Mouse (Mus musculus): ENCODE measurements around the gene Tm7sf2. TPM values are rescaled to one million over a fixed set of nuclear protein-coding genes. Genes with fewer than 3 reads are reported as not detected.
A peak's percentile ranks its signal among the peaks of the same experiment; 100 is the strongest.

Tm7sf2 gene
- total and polyA plus RNA-seq, 3 experiments = 15.0 to 24.0 (median 17.2) TPM

DNA sequence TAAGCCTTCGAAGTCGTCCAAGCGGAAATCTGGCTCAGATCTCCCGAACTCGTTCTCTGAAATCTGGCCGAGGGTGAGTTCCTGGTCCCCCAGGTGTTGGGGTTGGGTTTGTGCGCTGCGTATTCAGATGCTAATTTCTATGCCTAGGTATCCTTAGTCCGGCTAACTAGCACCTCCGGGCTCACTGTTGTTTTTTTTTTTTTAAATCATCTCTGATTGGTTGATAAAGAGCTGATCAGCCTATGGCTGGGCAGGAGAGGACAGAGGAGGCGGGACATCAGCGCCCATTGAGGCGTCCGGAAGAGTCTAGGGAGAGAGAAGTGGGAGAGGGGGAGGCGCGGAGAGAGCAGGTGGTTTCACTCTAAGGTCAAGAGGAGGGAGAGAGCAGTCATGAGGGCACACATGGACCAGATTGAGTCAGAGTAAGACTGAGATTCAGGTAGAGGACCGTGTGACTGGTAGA, 17.3 kb upstream of the Tm7sf2 start:
- ATAC-seq (ENCODE audit: extremely low read depth, insufficient number of reproducible peaks, low FRiP score, poor library complexity, severe bottlenecking) = peak; percentile 87
- Histone ChIP-seq H3K9me3 (replicated peaks) (no peaks in the 10 kb centered on the region), H3K4me1 (ENCODE audit: insufficient read depth, low read depth, low read length) (peaks cover 68% of the 10 kb centered on the region), H3K27me3 (ENCODE audit: insufficient read depth, low read length) (no peaks in the 10 kb centered on the region), H3K36me3 (replicated peaks) (peaks cover 85% of the 10 kb centered on the region), H3K4me3 (ENCODE audit: low read depth, low read length) (peak overlapping the region; percentile 93)
- peak; percentile 93 for DNase-seq (ENCODE audit: low spot score)
- TF ChIP-seq POLR2AphosphoS5 (IDR thresholded peaks at IDR 0.05; ENCODE audit: insufficient replicate concordance, low read depth, low read length) = no peak
- TF ChIP-seq TAL1 (conservative IDR thresholded peaks at IDR 0.05; ENCODE audit: low read depth, low read length) = no peak
- TF ChIP-seq GATA2 (IDR thresholded peaks at IDR 0.05; ENCODE audit: borderline replicate concordance, low read depth, low read length) = no peak
- TF ChIP-seq CTCF (IDR thresholded peaks at IDR 0.05; ENCODE audit: low read depth, low read length) = no peak
- no peak for TF ChIP-seq GATA1 (IDR thresholded peaks at IDR 0.05; ENCODE audit: borderline replicate concordance, low read length)

DNA sequence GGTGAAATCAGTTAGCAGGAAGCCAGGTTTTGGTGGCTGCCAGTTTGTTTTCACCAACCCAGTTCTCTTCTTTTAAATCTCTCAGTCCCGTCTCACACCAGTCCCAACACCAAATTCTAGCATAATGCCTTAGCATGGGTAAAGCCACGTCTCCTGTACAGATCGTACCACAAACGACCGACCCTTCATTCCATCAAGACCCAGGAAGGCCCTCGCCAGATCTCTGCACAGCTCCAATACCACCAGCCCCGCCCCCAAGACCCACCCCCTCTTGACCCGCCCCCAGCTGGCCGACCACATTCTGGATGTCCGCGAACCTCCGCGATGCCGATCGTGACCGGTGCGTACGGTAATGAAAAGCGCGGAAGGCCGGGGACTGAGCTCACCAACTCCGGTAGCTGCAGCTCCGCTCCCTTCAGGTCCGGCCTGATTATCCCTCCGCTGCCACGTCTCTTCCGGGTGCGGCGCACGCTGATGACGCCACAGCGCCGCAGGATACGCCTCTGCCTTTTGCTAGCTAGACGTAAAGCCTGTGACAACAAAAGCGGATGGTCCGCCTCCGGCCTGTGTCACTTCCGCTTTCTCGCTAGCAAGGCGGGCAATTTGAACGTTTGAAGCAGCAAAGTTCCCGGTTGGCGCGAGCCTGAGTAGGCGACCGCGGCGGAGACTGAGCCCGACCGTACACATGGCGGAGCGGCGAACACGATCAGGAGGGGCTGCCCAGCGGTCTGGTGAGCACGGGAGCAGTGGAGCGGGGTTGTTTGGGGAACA, 16.5 kb upstream of the Tm7sf2 start, which contains the start of the genes Zfpl1 and Cdca5:
Zfpl1 (minus strand) TSS at position 479 of the 771 bp plus-strand sequence.
Cdca5 (plus strand) TSS at position 506 of the 771 bp plus-strand sequence.
- ATAC-seq (ENCODE audit: extremely low read depth, insufficient number of reproducible peaks, low FRiP score, poor library complexity, severe bottlenecking) = peak; percentile 63
- Histone ChIP-seq H3K36me3 (replicated peaks) (peaks cover 85% of the 10 kb centered on the region), H3K27me3 (ENCODE audit: insufficient read depth, low read length) (no peaks in the 10 kb centered on the region), H3K4me3 (ENCODE audit: low read depth, low read length) (peak within 1 kb of the TSS; percentile 93), H3K4me1 (ENCODE audit: insufficient read depth, low read depth, low read length) (peaks cover 60% of the 10 kb centered on the region), H3K9me3 (replicated peaks) (no peaks in the 10 kb centered on the region)
- TF ChIP-seq CTCF (IDR thresholded peaks at IDR 0.05; ENCODE audit: low read depth, low read length) (no peak), TAL1 (conservative IDR thresholded peaks at IDR 0.05; ENCODE audit: low read depth, low read length) (no peak), POLR2AphosphoS5 (IDR thresholded peaks at IDR 0.05; ENCODE audit: insufficient replicate concordance, low read depth, low read length) (no peak), GATA2 (IDR thresholded peaks at IDR 0.05; ENCODE audit: borderline replicate concordance, low read depth, low read length) (no peak), GATA1 (IDR thresholded peaks at IDR 0.05; ENCODE audit: borderline replicate concordance, low read length) (no peak)
- DNase-seq (ENCODE audit: low spot score) = peak; percentile 84

DNA sequence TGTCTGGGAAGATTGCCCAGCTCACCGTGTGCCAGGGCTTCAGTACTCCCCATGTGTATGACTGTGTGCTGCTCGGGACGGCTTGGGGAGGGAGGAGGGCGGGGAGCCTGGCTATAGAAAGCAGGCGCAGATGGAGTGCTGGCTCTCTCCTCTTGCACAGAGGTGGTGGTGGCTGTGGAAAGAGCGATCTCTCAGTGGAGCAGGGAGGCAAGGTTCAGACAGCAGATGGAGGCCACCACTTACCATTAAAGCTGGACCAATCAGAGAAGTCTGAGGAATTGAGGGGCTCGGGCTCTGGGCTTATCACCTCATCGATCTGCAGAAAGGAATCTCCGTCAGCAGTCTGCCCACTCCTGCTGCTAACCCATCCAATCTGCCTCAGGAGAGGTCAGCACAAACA, 14.0 kb upstream of the Tm7sf2 start, which contains the start of gene Gm28374:
Gm28374 (minus strand) TSS at position 101 of the 400 bp plus-strand sequence.
- Histone ChIP-seq H3K36me3 (replicated peaks) (peaks cover 75% of the 10 kb centered on the region), H3K4me3 (ENCODE audit: low read depth, low read length) (no peak within 1 kb of the TSS), H3K27me3 (ENCODE audit: insufficient read depth, low read length) (no peaks in the 10 kb centered on the region), H3K9me3 (replicated peaks) (no peaks in the 10 kb centered on the region), H3K4me1 (ENCODE audit: insufficient read depth, low read depth, low read length) (peaks cover 44% of the 10 kb centered on the region)
- TF ChIP-seq CTCF (IDR thresholded peaks at IDR 0.05; ENCODE audit: low read depth, low read length) (no peak), GATA1 (IDR thresholded peaks at IDR 0.05; ENCODE audit: borderline replicate concordance, low read length) (no peak), TAL1 (conservative IDR thresholded peaks at IDR 0.05; ENCODE audit: low read depth, low read length) (no peak)
- ATAC-seq (ENCODE audit: extremely low read depth, insufficient number of reproducible peaks, low FRiP score, poor library complexity, severe bottlenecking) (no peak), DNase-seq (ENCODE audit: low spot score) (no peak)

GRCm38 (mm10) chr19:6079983-6080480, 11.9 kb upstream of the Tm7sf2 start, which contains the start of gene Tmem262:
Gene Tmem262, plus strand, starts transcription at chr19:6080033.
- DNase-seq (ENCODE audit: low spot score) (no peak), ATAC-seq (ENCODE audit: extremely low read depth, insufficient number of reproducible peaks, low FRiP score, poor library complexity, severe bottlenecking) (no peak)
- H3K4me3 ChIP-seq (ENCODE audit: low read depth, low read length) = no peak within 1 kb of the TSS
- TF ChIP-seq GATA1 (IDR thresholded peaks at IDR 0.05; ENCODE audit: borderline replicate concordance, low read length) (no peak), POLR2AphosphoS5 (IDR thresholded peaks at IDR 0.05; ENCODE audit: insufficient replicate concordance, low read depth, low read length) (no peak)
- no peaks in the 10 kb centered on the region for H3K27me3 ChIP-seq (ENCODE audit: insufficient read depth, low read length)
- no peaks in the 10 kb centered on the region for H3K9me3 ChIP-seq (replicated peaks)
- peaks cover 41% of the 10 kb centered on the region for H3K4me1 ChIP-seq (ENCODE audit: insufficient read depth, low read depth, low read length)
- peaks cover 72% of the 10 kb centered on the region for H3K36me3 ChIP-seq (replicated peaks)

DNA sequence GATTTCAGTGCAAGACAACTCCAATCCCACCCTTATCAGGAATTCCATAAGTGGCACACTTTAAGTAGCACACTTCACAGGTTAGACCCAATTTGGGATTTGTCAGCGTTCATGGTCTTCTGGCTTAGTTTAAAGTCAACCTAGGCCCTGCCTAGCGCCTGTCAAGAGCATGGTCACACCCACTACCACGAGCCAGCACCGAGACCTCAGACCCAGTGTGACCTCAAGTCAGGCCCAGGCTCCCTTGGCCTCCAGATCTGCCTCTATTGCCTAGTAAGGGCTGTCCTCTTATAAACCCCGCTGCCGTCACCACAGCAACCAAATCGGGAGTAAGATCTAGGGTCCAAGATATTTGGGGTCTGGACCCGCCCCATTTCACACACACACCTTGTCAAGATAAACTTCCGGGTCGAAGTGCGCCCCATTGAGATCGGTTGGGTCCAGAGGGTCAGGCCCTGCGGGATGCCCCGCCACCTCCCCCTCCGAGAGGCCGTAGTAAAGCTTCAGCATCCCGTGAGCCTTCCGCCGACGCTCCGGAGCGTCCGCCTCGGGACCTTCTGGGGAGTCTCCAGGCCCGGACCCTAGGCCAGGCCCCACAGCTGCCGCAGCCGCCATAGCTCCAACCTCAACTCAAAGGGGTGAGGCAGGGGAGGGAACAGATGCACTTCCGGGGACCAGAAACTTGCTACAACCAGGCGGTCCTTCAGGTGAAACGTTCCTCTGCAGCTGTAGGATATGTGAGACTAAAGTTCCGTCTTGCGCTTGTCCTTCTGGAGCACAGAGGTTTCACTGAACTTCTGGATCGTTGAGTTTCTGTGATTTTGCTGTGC, 8.6 kb upstream of the Tm7sf2 start, which contains the start of gene Vps51:
Vps51 (minus strand) TSS at position 668 of the 830 bp plus-strand sequence.
- DNase-seq (ENCODE audit: low spot score) (peak; percentile 89), ATAC-seq (ENCODE audit: extremely low read depth, insufficient number of reproducible peaks, low FRiP score, poor library complexity, severe bottlenecking) (peak; percentile 68)

DNA sequence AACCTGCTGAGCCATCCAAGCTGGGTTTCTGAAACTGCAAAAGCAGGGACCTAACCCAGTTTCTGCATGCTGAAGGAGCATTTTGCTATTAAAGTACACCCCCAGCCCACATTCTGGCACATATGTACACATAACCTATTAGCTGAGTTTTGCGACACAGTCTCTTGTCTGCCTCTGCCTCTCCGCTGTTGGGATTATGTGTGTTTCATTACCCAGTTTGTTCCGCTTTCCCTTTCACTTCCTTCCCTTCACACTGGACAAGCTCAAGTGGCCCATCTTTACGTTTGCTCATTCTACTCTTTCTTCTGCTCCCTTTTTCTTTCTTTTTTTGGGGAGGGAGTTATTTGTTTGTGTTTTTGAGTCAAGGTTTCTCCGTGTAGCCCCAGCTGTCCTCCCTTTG, 5.7 kb upstream of the Tm7sf2 start:
- H3K36me3 ChIP-seq (replicated peaks) = peaks cover 81% of the 10 kb centered on the region
- no peak for TF ChIP-seq TAL1 (conservative IDR thresholded peaks at IDR 0.05; ENCODE audit: low read depth, low read length)
- DNase-seq (ENCODE audit: low spot score) (no peak), ATAC-seq (ENCODE audit: extremely low read depth, insufficient number of reproducible peaks, low FRiP score, poor library complexity, severe bottlenecking) (no peak)
- H3K9me3 ChIP-seq (replicated peaks) = no peaks in the 10 kb centered on the region
- H3K27me3 ChIP-seq (ENCODE audit: insufficient read depth, low read length) = no peaks in the 10 kb centered on the region
- H3K4me1 ChIP-seq (ENCODE audit: insufficient read depth, low read depth, low read length) = peaks cover 34% of the 10 kb centered on the region
- H3K4me3 ChIP-seq (ENCODE audit: low read depth, low read length) = no peak overlapping the region

More for the DNA sequence above, 8.6 kb upstream of the Tm7sf2 start, which contains the start of gene Vps51:
- peaks cover 24% of the 10 kb centered on the region for H3K4me1 ChIP-seq (ENCODE audit: insufficient read depth, low read depth, low read length)
- H3K4me3 ChIP-seq (ENCODE audit: low read depth, low read length) = peak within 1 kb of the TSS; percentile 84
- TF ChIP-seq TAL1 (conservative IDR thresholded peaks at IDR 0.05; ENCODE audit: low read depth, low read length) (no peak), POLR2AphosphoS5 (IDR thresholded peaks at IDR 0.05; ENCODE audit: insufficient replicate concordance, low read depth, low read length) (no peak), GATA1 (IDR thresholded peaks at IDR 0.05; ENCODE audit: borderline replicate concordance, low read length) (no peak), CTCF (IDR thresholded peaks at IDR 0.05; ENCODE audit: low read depth, low read length) (no peak), GATA2 (IDR thresholded peaks at IDR 0.05; ENCODE audit: borderline replicate concordance, low read depth, low read length) (no peak)
- H3K36me3 ChIP-seq (replicated peaks) = peaks cover 80% of the 10 kb centered on the region
- no peaks in the 10 kb centered on the region for H3K27me3 ChIP-seq (ENCODE audit: insufficient read depth, low read length)
- no peaks in the 10 kb centered on the region for H3K9me3 ChIP-seq (replicated peaks)

Measured in G1E (cell line).